Mouse (Mus musculus) urinary bladder, postnatal 36 days (tissue): ENCODE data around the gene Gm21885.
"Not testable (repeated sequence)": the region's sequence is repeated elsewhere in the genome, so short reads cannot be mapped to it uniquely, and the experiment has no call there.

Experiments used
- DNase-seq, 2 experiments: peaks; one replicate each; pipeline ENCODE4 v3.0.0; 2022; ENCODE audit warnings: low spot score in 2 of 2, mixed read lengths in 1 of 2

Gm21885 gene

DNA sequence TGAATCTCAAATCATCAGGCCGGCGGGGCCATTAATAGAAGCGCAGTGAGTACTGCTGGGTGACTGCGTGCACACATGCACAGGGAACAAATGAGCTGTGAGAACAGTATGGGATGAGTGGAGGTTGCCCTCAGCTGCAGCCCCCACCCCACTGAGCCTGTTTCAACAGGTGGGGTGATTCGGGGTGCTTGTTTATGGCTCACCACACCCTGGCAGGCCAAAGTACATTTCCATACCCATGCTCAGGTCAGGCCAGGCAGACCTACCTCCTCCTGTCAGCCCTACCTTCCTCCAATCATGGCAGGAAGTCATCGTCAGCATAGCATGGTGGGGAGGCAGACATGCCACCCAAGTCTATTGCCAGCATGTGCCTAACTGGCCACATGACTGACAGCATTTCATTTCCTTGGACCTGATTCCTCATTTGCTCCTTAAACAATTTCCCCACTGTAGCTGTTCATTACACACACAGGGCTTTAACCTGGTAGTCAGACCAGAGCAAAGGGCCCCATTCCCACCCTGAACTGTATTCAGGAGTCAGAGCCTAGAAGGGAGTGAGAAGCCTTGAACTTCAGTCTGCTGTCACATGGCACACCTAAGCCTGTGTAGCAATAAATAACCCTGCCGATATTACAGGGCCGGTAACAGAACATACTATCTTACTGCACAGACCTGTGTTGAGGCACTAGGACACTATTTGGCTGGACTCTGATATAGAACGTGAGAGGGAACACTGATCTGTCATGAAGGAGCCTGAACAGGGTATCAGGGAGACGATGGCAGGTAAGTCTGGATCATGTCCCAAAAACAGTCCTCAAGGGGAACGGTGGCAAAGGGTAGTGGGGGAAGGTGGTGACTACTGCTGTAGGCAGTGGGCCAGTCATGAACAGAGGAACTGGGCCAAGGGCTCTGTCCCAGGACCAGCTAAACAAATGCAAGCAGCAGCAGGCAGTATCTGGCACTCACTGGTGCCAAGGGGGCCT is at the start of gene Gm21885:
Gene Gm21885, plus strand, starts transcription at position 675 of the 983 bp plus-strand sequence.
- peak in 1 of 2 experiments; percentile 53 for DNase-seq

DNA sequence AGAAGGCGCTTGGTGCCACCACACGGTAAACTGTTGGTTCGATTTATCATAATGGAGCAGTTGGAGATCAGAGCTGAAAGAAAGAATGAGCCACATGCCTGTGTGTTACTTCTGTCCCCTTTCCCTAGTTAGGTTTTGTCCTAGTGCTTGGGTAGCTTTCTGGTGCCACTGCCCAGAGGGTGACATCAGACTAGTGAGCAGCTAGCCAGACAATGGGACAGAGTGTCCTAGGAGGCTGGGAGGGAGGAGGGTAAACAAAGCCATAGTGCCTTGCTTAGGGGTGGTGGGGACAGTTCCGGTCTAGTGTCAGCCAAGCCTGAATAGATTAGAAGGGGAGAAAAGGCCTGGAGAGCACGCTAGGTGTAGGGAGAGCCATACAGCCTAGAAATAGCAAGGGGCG is 48.3 kb upstream of the Gm21885 start:
- no peak for DNase-seq

DNA sequence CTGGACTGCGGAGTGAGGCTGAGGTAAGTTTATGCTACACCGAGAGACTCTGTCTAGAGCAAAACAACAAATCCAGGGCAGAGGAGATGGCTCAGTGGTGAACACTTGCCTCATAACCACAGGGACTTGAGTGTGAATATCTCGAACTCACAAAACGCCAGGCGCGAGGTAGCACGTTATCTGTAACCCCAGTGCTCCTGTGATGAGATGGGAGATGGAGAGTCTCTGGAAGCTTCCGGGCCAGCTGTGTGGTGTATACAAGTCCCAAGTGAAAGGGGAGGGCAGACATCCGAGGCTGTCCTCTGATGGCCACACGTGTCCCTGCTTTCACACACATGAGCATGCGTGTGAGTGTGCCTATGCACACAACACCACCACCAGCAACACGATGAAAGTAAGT is 47.3 kb upstream of the Gm21885 start:
- no peak for DNase-seq

DNA sequence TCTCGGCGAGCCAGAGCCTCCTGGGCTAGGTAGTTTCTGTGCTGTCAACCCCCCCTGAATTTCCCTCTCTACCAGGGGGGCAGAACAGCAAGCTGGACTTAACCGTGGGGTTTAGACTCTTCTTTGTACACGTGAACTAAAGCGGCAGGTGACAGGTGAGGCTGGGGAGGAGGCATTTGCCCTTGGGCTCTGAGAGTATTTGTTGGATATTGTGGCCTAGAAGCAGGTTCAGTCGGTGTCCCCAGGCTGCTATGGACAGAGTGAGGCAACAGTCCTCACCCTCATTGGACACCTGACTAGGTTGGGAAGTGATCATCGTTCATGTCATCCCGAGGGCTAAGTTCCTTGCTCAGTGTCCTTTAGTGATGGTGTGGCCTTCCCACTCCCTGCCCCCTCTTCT is 46.8 kb upstream of the Gm21885 start:
- DNase-seq = no peak

DNA sequence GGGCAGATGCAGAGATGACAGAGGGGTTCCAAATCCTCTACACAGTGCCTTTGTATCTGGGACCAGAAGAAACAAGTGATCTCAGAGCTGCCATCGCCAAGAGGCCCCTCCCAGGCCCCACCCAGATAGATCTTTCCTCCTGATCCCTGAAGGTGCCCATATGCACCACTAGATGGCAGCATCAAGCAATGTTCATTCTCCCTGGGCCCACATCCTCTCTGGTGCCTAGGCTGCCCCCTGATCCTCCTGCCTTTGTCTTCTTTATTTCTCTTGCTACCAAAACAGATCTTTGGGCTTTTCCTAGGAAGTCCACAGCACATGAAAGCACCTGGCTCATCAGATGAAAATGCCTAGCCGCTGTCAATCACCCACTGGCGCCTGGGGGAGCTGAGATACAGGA is 45.6 kb upstream of the Gm21885 start:
- DNase-seq = peak; percentile 62 to 74

DNA sequence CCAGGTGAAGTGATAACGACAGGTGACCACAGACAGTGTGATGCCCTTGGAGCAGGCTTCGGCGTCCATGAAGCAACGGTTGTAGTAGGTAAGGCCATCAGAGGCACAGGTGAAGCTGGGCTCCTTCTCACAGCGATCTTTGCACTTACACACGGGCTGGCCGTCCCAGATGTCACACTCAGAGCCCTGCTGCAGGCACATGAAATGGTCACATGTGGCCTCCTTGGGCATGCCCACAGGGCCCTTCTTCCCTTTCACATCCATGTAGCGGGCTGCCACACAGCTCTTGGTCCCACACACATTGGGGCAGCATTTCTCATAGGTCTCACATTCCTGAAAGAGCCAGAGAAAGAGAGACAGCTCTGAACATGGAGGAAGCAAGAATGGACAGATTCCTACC is 42.9 kb upstream of the Gm21885 start:
- DNase-seq = no peak

DNA sequence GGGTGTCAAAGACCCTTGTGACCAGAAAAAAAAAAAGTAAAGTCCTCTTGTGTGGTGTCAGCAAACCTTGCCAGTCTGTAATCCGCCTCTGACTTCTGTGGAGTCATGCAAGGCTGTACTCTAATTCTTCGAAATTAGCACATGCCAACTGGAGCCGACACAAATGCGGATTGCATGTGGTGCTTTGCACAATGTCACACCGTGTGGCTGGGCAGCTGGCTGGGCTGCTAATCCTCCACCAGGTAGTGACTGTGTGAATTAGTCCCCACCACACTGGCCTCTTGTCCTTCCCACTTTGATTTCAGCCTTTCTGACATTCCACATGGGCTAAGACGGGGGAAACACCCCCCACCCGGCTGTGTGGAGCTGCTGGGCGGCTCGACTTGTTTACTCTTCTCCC is 42.0 kb upstream of the Gm21885 start:
- no peak for DNase-seq

DNA sequence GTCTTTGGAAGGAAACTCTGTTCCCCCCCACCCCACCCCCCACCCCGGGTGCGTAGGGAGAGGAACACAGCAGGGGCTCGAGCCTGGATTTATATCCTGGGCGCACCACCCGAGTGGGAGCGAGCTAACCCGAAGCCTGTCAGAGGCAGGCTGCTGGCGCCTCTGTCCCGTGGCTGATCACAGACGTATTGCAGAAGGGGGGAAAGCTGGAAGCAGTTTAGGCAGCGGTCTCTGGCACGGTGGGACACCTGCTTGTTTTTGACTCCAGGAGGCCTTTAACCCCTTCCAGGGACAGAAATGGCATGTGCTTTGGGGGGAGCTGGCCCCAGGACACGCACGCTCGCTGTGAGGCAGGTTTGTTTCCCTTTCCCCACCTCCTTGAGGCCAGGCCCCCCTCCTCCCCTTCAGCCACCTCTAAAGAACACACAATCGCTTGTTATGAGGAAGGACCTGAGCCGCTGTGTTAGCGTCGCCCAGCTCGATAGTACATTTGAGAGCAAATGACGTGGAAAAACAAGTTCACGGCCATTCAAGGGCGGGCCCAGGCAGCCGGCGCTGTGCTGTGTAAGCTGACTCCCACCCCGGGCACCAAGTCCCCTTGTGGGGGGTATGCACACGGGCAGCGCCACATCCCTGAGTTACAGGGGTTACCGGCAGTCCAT is 38.8 kb upstream of the Gm21885 start:
- DNase-seq = no peak

DNA sequence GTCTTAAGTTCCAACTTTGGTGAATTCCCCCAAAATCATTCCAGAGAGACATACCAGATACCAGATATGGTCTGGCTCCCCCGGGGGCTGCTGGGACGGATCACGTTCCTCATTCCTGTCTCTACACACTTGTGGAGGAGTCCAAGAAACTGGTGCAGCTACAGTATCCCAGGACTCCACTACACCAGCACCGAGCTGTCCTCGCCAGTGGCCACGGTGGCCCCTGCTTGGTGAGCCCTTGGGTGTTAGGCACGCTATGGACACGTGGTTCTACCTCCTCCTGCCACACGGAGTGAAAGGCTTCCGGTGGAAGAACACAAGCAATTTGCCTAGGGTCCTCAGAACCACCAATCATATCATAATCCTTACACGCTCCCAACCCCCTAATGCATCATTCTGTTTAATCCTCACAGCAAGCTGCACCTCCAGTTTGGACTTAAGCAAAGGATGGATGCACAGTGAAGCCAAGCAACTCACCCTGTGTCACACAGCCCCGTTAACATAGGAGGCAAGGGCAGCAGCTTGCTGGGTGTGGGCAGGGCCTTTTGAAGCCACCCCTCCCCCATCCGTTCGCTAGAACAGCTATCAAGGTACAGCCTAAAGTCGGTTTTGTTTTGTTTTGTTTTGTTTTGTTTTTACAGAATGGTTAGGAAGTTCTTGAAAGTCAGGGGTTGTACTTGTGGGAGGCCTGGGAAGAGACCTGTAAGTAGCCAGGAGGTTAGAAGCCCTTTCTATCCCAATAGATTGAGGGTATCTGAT is 38.1 kb upstream of the Gm21885 start:
- DNase-seq = no peak

DNA sequence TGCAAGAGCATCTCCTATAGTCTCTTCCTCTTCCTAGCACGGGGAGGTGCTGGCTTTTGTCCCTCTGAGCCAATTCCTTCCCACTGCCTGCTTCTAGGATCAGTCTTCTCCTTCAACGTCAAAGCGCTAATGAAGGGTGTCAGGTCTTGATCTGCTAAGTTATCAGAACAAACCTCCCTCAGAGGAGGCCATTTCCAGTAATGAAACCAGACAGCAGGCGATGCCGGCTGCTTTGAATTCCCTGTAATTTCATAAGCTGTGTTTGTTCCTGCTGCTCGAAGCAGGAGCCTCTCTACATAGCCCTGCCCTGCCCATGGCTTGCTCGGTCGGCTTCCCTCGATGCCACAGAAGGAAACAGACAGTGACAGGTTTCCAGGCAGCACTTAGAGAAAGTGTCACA is 37.3 kb upstream of the Gm21885 start:
- DNase-seq = no peak

DNA sequence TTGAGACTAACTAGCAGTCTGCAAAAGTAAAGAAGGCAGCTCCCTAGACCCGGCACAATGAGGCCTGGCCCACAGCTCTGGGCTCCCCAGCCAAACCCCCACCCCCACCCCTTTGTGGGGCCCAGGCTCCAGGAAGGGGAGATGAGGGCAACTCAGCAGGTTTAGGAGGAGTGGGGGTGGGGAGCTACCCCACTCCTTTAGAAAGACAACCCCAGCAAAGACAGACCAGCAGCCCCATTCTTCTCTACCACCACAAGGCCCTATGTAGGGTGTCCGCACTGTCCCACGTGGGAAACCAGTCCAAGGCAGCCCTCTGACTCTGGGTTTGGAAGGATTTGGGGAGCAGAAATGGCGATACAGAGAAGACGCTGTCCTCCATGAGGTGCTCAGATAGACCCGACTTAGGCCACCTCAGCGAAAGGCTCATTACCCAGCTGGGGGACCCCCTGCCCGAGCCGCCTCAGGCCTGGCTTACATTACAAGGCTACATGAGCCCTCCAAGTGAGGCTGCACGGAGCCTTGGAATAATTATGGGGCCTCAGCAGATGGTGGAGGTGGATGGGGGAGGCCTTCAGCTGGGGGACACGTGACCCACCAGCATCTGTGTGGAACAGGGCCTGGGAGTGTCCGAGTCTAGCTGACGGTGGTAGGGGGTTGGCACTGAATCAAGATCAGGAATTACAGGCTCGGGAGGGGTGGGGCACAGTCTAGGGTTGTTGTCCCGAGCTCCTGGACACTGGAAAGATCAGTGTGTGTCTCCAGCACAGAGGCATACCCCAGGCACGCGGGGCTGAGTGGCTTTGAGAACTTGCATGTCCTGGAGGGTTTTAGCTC is 35.5 kb upstream of the Gm21885 start, which contains the start of gene Wfikkn2:
Gene Wfikkn2, minus strand, starts transcription at position 51 of the 834 bp plus-strand sequence.
- no peak for DNase-seq

DNA sequence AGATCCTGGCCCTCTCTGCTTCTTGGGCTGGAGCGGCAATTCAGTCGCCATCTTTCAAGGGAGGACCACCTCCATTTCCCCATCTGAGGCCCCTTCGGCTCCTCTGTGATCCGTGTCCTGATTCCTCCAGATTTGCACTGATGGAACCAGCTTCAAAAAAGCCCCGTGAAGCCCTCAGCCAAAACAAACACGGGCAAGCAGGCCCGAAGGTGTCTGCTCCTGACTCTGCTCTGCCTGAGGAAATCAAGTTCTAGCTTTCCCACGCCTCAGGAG is 34.9 kb upstream of the Gm21885 start:
- DNase-seq = no peak

DNA sequence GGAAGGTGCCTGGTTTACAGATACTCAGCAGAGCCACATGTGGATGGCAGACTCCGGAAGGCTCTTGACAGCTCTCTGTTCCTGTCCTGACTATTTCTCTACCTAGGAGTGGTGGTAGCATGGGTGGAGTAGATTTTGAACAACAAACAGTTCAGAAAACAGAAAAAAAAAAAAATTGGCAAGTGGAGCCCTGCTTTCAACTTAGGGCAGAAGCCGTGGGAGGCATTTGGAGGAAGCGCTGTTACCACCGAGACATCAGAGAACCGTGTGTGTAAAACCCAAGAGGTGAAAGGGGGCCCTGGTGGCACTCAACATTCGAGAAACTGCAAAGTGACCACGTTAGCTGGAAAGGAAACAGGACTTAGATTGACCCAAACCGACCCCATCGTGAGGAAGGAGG is 28.5 kb upstream of the Gm21885 start:
- no peak for DNase-seq

DNA sequence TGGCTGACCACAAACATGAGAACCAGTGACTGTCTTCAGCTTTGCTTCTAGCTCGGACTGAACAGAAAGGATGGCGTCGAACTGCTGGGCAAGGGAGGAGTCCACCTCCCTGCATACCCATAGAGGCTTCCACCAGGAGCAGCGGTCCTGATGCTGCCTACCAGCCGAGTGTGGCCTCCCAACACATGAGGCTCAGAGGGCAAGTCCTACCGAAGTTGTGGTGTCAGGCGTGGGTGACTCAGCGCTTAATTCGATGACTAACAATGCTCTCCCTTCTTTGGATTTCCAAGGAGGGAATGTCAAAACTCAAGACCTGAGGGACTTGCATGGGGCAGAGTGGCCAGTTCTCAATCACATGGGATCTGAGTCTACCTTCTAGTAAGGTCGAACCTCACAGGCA is 28.0 kb upstream of the Gm21885 start:
- DNase-seq = no peak

DNA sequence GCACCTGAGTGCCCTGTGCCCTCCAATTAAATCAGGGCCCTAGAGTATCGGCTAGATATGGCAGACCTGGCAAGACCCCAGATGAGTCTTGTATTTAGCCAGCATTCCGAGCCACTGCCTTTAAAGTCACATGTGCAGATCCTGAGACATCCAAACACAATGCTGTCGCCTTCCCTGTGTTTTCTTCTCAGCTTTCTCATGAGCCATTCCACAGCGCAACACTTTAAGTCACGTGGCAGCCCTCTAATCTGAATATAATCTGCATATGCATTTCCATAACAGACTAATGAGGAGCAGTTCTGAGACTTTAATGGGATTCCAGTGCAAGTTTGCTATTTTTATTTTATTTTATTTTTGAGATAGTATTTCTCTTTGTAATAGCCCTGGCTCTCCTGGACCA is 25.9 kb upstream of the Gm21885 start:
- DNase-seq = no peak

DNA sequence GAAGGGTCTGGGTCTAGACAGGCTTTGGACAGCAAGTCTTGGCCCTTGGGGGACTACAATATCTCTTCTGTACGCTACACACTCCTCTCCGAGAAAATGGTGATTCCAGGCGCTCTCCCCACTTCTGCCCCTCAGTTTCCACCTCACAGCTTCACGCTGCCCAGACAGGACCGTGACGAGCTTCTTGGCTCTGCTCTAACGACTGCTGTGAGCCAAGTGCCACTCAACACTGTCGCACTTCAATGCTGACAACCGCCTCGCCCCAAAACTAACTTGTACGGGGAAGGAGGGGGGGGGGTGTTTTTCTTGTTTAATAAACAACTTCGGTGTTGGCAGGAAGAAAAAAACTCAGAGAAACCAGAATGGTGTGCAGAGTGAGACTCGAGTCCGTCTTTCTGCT is 23.7 kb upstream of the Gm21885 start:
- no peak for DNase-seq

DNA sequence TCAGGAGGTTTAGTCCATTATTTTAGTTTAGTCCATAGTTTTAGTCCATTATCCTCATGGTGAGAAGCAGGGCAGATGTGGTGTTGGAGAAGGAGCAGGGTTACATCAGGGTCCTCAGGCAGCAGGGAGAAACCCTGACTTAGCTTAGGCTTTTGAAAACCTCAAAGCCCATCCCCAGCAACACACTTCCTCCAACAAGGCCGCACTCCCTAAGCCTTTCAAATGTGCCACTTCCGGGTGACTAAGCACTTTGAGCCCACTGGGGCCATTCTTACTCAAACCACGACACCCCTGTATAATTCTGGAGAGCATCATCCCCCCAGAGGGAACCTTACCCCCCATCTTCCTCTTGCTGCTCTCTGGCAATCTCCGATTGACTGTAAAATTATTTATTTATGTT is 21.9 kb upstream of the Gm21885 start:
- no peak for DNase-seq

DNA sequence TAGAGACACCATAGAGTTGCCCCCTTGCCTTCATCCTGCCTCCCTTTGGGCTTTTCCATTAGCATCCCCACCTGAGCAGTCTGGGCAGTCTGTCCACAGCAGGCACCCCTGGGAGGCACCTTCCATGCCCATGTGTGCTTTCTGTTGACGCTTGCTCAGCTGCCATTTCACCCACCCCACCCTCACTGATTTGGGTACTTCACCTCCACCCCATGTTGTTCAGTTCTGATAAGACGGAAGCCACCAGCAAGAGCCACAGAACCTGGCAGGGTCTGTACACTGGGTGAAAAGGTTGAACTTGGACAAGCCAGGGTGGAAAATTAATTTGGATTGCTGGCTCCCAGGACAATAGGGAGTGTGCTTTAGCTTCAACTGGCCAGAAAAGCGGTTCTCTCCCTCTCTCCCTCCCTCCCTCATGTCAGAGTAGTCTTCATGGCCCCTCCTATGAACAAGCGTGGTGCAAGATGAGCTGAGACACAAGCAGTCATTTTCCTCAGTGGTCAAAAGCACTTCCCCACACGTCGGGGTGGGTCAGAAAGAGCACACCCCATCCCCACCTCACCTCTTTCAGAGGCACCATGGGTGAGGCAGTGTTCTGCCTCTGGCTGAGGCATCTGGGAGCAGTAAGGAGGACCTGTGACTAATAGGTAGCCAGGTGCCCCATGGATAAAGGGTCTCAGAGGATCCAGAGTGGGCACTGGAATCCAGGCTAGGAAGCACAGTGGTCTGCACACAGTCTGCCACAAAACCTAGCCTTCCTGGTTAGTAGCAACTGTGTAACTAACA is 19.9 kb upstream of the Gm21885 start:
- no peak for DNase-seq

DNA sequence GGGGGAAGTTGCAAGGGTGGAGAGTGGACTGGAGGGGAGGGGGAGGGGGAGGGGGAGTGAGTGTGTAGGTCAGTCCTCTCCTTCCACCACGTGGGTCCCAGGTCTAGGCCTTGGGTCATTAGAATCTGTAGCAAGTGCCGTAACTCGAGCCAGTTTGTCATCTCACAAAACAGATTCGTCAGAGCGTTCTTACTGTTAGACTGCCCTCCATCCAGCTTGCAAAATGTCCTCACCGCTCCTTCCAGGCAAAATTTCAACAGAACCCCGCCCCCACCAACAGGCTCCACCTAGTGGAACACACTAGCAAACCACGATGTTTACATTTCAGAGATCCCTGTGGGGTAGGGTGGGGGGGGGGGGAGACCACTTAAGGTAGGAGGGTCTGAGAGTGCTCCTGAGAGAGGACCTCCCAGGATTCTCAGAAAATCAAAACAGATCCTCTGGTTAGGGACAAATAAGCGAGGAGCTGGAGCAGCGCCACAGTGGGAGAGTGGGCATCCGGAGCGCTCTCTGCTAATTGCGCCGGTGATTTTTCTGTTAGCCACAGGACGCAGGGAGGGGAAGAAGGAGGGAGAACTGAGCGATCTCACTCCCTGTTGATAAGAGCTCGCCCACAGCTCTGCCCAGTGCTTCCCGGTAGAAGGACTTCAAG is 16.4 kb upstream of the Gm21885 start:
- peak; percentile 30 to 59 for DNase-seq

DNA sequence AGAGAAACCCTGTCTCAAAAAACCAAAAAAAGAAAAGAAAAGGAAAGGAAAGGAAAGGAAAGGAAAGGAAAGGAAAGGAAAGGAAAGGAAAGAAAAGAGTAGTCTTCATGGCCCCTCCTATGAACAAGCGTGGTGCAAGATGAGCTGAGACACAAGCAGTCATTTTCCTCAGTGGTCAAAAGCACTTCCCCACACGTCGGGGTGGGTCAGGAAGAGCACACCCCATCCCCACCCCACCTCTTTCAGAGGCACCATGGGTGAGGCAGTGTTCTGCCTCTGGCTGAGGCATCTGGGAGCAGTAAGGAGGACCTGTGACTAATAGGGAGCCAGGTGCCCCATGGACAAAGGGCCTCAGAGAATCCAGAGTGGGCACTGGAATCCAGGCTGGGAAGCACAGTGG is 15.5 kb upstream of the Gm21885 start:
- DNase-seq = not testable (repeated sequence)
